Mouse (Mus musculus) MEL (cell line): ENCODE results near the gene Tha1. TPM values are rescaled to one million over a fixed set of nuclear protein-coding genes. Genes with fewer than 3 reads are reported as not detected.

Source experiments
- DNase-seq: peaks from one replicate; pipeline ENCODE4 v3.0.0; 2011; ENCODE audit warnings: low read depth, low spot score
- H3K27ac ChIP-seq: 2 replicates; pipeline ENCODE4 v1.5.1; 2012; ENCODE audit warnings: low read depth, mild to moderate bottlenecking, control low read depth, low read length, moderate library complexity; ENCODE audit not compliant: control insufficient read depth
- H3K27me3 ChIP-seq, 2 experiments: fragments of 150-350 bp in 1 of 2; sonication (generic) in 1 of 2; 2 replicates each; pipeline ENCODE4 v1.6.1; 2012; ENCODE audit warnings: low read length in 2 of 2, mild to moderate bottlenecking in 2 of 2, improper control_type of control experiment in 1 of 2, moderate library complexity in 1 of 2; ENCODE audit not compliant: insufficient read depth in 2 of 2, control insufficient read depth in 1 of 2
- H3K36me3 ChIP-seq, 2 experiments: 2 replicates each; pipeline ENCODE4 v1.6.1; 2012 to 2014; ENCODE audit warnings: low read length in 2 of 2, improper control_type of control experiment in 1 of 2, inconsistent platforms in 1 of 2, mild to moderate bottlenecking in 1 of 2; ENCODE audit not compliant: insufficient read depth in 2 of 2, control insufficient read depth in 1 of 2
- H3K4me1 ChIP-seq, 2 experiments: fragments of 150-350 bp in 1 of 2; sonication (generic) in 1 of 2; 2 replicates each; pipeline ENCODE4 v1.6.1; 2012; ENCODE audit warnings: low read length in 2 of 2, improper control_type of control experiment in 1 of 2, mild to moderate bottlenecking in 1 of 2; ENCODE audit not compliant: insufficient read depth in 2 of 2, control insufficient read depth in 1 of 2
- H3K4me3 ChIP-seq, 2 experiments: fragments of 150-350 bp in 1 of 2; sonication (generic) in 1 of 2; 2 replicates each; pipeline ENCODE4 v1.5.1; 2012; ENCODE audit warnings: low read depth in 2 of 2, low read length in 2 of 2, mild to moderate bottlenecking in 2 of 2, moderate library complexity in 2 of 2, control low read depth in 1 of 2, improper control_type of control experiment in 1 of 2; ENCODE audit not compliant: control insufficient read depth in 1 of 2, insufficient read depth in 1 of 2
- H3K79me2 ChIP-seq: 2 replicates; pipeline ENCODE4 v1.6.1; 2012; ENCODE audit warnings: mild to moderate bottlenecking, low read length, moderate library complexity; ENCODE audit not compliant: control insufficient read depth, poor library complexity, insufficient read depth
- H3K9ac ChIP-seq: 2 replicates; pipeline ENCODE4 v1.6.1; 2012; ENCODE audit warnings: low read depth, mild to moderate bottlenecking, control low read depth, low read length, moderate library complexity; ENCODE audit not compliant: control insufficient read depth, poor library complexity, severe bottlenecking
- H3K9me3 ChIP-seq: fragments of 150-350 bp; sonication (generic); replicated peaks from 2 replicates; pipeline ENCODE4 v1.6.1; 2012; ENCODE audit warnings: mild to moderate bottlenecking, low read length, improper control_type of control experiment, moderate library complexity; ENCODE audit not compliant: insufficient read depth
- CHD2 ChIP-seq: IDR thresholded peaks from 2 replicates; pipeline ENCODE4 v1.6.1; 2011; ENCODE audit warnings: low read length, improper control_type of control experiment
- CTCF ChIP-seq, 3 experiments: IDR thresholded peaks in 2 of 3; conservative IDR thresholded peaks in 1 of 3; 2 replicates each; pipeline ENCODE4 v1.5.1; 2011 to 2012; ENCODE audit warnings: low read length in 3 of 3, low read depth in 2 of 3, mild to moderate bottlenecking in 2 of 3, improper control_type of control experiment in 1 of 3, inconsistent platforms in 1 of 3, mixed read lengths in 1 of 3, moderate library complexity in 1 of 3; ENCODE audit not compliant: control insufficient read depth in 1 of 3, insufficient read depth in 1 of 3, poor library complexity in 1 of 3, severe bottlenecking in 1 of 3
- EP300 ChIP-seq, 2 experiments: IDR thresholded peaks; 2 replicates each; pipeline ENCODE4 v1.6.1; 2011; ENCODE audit warnings: improper control_type of control experiment in 2 of 2, low read length in 2 of 2, low read depth in 1 of 2, mild to moderate bottlenecking in 1 of 2
- GABPA ChIP-seq: IDR thresholded peaks from 2 replicates; pipeline ENCODE4 v1.6.1; 2012; ENCODE audit warnings: low read depth, mild to moderate bottlenecking, inconsistent platforms, low read length, improper control_type of control experiment, moderate library complexity
- GATA1 ChIP-seq: IDR thresholded peaks from 2 replicates; pipeline ENCODE4 v1.6.1; 2011; ENCODE audit warnings: low read depth, low read length, improper control_type of control experiment
- JUND ChIP-seq: IDR thresholded peaks from 2 replicates; pipeline ENCODE4 v1.6.1; 2011; ENCODE audit warnings: low read depth, mild to moderate bottlenecking, improper control_type of control experiment, low read length
- MAFK ChIP-seq: IDR thresholded peaks from 2 replicates; pipeline ENCODE4 v1.6.1; 2011; ENCODE audit warnings: low read depth, mild to moderate bottlenecking, low read length, improper control_type of control experiment, borderline replicate concordance
- MAX ChIP-seq: IDR thresholded peaks from 2 replicates; pipeline ENCODE4 v1.6.1; 2011; ENCODE audit warnings: low read length, improper control_type of control experiment
- MEF2A ChIP-seq: IDR thresholded peaks from 2 replicates; pipeline ENCODE4 v1.6.1; 2014; ENCODE audit warnings: low read depth, mild to moderate bottlenecking, inconsistent platforms, low read length, improper control_type of control experiment; ENCODE audit not compliant: poor library complexity, insufficient replicate concordance, severe bottlenecking; ENCODE audit errors: extremely low read depth
- MXI1 ChIP-seq: IDR thresholded peaks from 2 replicates; pipeline ENCODE4 v1.6.1; 2011; ENCODE audit warnings: mild to moderate bottlenecking, low read depth, low read length, improper control_type of control experiment
- NELFE ChIP-seq: IDR thresholded peaks from 2 replicates; pipeline ENCODE4 v1.6.1; 2011; ENCODE audit warnings: low read depth, low read length, improper control_type of control experiment
- POLR2AphosphoS5 ChIP-seq: IDR thresholded peaks from 2 replicates; pipeline ENCODE4 v1.6.1; 2012; ENCODE audit warnings: low read depth, borderline replicate concordance, mild to moderate bottlenecking, inconsistent platforms, low read length, moderate library complexity, mixed read lengths
- RCOR1 ChIP-seq: IDR thresholded peaks from 2 replicates; pipeline ENCODE4 v1.6.1; 2012; ENCODE audit warnings: low read depth, mild to moderate bottlenecking, inconsistent platforms, low read length, improper control_type of control experiment
- SMC3 ChIP-seq: IDR thresholded peaks from 2 replicates; pipeline ENCODE4 v1.6.1; 2011; ENCODE audit warnings: low read depth, low read length, improper control_type of control experiment
- TBP ChIP-seq: IDR thresholded peaks from 2 replicates; pipeline ENCODE4 v1.8.0; 2011; ENCODE audit warnings: low read depth, low read length, improper control_type of control experiment
- ZC3H11A ChIP-seq: IDR thresholded peaks from 2 replicates; pipeline ENCODE4 v1.6.1; 2012; ENCODE audit warnings: low read depth, mild to moderate bottlenecking, inconsistent platforms, low read length, improper control_type of control experiment
- ZKSCAN1 ChIP-seq: IDR thresholded peaks from 2 replicates; pipeline ENCODE4 v1.6.1; 2012; ENCODE audit warnings: low read depth, mild to moderate bottlenecking, inconsistent platforms, low read length, improper control_type of control experiment, moderate library complexity
- ZNF384 ChIP-seq: IDR thresholded peaks from 2 replicates; pipeline ENCODE4 v1.6.1; 2012; ENCODE audit warnings: low read depth, mild to moderate bottlenecking, inconsistent platforms, low read length, improper control_type of control experiment
- polyA plus RNA-seq, 2 experiments: library from polyadenylated mRNA; stranded (reverse) in 1 of 2; unstranded in 1 of 2; fragments of >175 nt in 1 of 2; fragments of >200 nt in 1 of 2; gene quantifications; 2 replicates each; pipeline versions ENCODE4 v1.2.1 to v1.2.4; 2012; ENCODE audit warnings: low replicate concordance in 2 of 2, low read depth in 1 of 2; ENCODE audit not compliant: insufficient read length in 2 of 2, insufficient read depth in 1 of 2, missing spikeins in 1 of 2
- total RNA-seq: library from RNA; depleted of rRNA; stranded (reverse); fragments of 300-350 nt; gene quantifications from 2 replicates; pipeline ENCODE4 v1.2.3, GENCODE M21; 2012

The Tha1 gene
- total and polyA plus RNA-seq, 3 experiments, result 0.12 TPM; not detected in 2

DNA sequence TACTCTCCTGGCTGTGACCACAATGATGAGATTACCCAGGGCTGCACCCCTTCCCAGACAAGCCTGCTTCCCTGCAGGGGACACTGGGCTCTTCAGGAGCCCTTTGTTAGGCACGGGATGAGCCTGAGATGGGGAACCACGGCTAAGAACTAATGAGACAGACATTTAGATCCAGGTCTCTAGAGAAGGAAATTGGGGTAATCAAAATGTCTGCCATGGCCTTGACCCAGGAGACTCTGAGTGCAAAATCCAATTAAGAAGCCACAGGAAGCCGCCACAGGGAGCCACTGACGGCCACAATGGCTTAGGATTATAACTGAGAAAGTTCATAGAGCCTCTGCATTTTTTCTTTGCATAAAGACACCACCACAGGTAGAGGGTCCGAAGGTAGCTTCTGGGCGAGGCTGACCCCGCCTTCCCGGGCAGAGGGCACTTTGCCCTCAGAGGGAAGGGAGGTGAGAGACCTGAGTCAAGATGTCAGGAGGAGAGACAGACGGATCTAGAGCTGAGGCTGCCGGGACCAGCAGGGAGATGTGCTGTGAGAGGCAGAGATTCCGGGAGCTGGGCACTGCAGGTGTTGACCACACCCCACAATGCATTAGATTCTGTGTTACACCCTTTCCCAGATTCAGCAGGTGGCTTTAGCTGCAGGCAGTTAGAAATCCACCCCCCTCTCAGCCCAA, 10.0 kb downstream of the Tha1 start:
- Histone ChIP-seq H3K36me3 (no peaks in the 10 kb centered on the region; a peak in 1 of 4 replicates), H3K27me3 (no peaks in the 10 kb centered on the region), H3K79me2 (no peaks in the 10 kb centered on the region), H3K4me1 (no peaks in the 10 kb centered on the region), H3K9me3 (no peaks in the 10 kb centered on the region), H3K27ac (no peak overlapping the region), H3K9ac (no peak overlapping the region), H3K4me3 (no peak overlapping the region)
- no peak for DNase-seq
- no peak for TF ChIP-seq JUND
- TF ChIP-seq ZC3H11A, result no peak
- no peak for TF ChIP-seq GABPA
- TF ChIP-seq NELFE, result no peak
- no peak for TF ChIP-seq TBP
- no peak for TF ChIP-seq CHD2
- no peak for TF ChIP-seq POLR2AphosphoS5
- TF ChIP-seq ZNF384, result no peak
- TF ChIP-seq MAFK, result no peak
- no peak for TF ChIP-seq RCOR1

DNA sequence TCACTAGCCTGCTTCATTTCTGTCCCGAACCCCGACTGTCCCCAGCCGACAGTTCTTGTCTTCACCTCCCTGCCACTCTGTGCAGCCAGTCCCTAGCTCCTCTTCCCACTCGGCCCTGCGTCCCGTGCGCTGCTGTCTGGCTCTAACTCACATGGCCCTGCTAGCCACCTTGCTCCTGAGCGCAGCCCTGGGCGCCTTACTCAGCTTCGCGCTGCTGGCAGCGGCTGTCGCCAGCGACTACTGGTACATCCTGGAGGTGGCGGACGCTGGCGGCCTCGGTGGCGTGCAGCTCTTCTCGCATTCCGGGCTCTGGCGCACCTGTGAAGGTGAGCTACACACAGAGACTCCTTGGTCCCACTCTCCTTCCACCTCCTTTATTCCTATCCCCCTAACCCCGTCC, 12.7 kb downstream of the Tha1 start, which contains the start of gene Tmem235:
TSS of gene Tmem235 (plus strand) at position 152 of the 400 bp plus-strand sequence.
- no peaks in the 10 kb centered on the region for H3K79me2 ChIP-seq
- no peak within 1 kb of the TSS for H3K27ac ChIP-seq
- no peak for TF ChIP-seq GATA1
- no peak for TF ChIP-seq CTCF (IDR thresholded peaks at IDR 0.05 in 2 of 3, conservative IDR thresholded peaks at IDR 0.05 in 1 of 3; ENCODE audit: control insufficient read depth in 1 of 3, insufficient read depth in 1 of 3, low read depth in 2 of 3, low read length in 3 of 3, poor library complexity in 1 of 3, severe bottlenecking in 1 of 3)
- TF ChIP-seq MXI1, result no peak
- TF ChIP-seq SMC3, result no peak
- no peak for TF ChIP-seq EP300 (IDR thresholded peaks at IDR 0.05; ENCODE audit: low read depth in 1 of 2, low read length in 2 of 2)
- TF ChIP-seq TBP, result no peak
- TF ChIP-seq MAX, result no peak
- TF ChIP-seq ZC3H11A, result no peak
- no peak for TF ChIP-seq RCOR1
- no peak for TF ChIP-seq MEF2A
- TF ChIP-seq ZNF384, result no peak
- TF ChIP-seq ZKSCAN1, result no peak
- H3K36me3 ChIP-seq, result peaks cover 1 to 2% of the 10 kb centered on the region in 2 experiments; a peak in 1 of 4 replicates
- H3K4me1 ChIP-seq, result 0 out of 4 replicates have a peak, but pooled peaks cover 0 to 2% of the 10 kb centered on the region in 2 experiments
- no peaks in the 10 kb centered on the region for H3K27me3 ChIP-seq
- no peaks in the 10 kb centered on the region for H3K9me3 ChIP-seq
- H3K4me3 ChIP-seq, result no peak within 1 kb of the TSS
- DNase-seq, result no peak
- no peak within 1 kb of the TSS for H3K9ac ChIP-seq
